Comparison of ENCODE assay signal across 8 mouse cellular contexts in genomic region chr8:87570880-87571279, GRCm38 (mm10). TPM values are rescaled to one million over a fixed set of nuclear protein-coding genes. Genes with fewer than 3 reads are reported as not detected.
DNase-seq lines count a peak whose midpoint lies in the region; ATAC-seq and TF ChIP-seq lines count a peak whose summit lies in the region.

No protein-coding gene starts in this region.

- peak; percentile 38 for TF ChIP-seq CTCF in lung, embryonic 14.5 days (IDR thresholded peaks at IDR 0.05; ENCODE audit: low read depth)

- H3K4me2 ChIP-seq in lung, embryonic 14.5 days = peak overlapping the region; percentile 54
- peak overlapping the region; percentile 59 for H3K4me2 ChIP-seq in heart, embryonic 16.5 days (ENCODE audit: low read depth, low read length)
- H3K4me2 ChIP-seq in neural tube, embryonic 12.5 days (replicated peaks) = peak overlapping the region; percentile 51

- no peak overlapping the region for H3K27ac ChIP-seq in lung, embryonic 14.5 days (ENCODE audit: low read depth)
- no peak overlapping the region; the same call in 1 of the 2 replicates for H3K27ac ChIP-seq in heart, embryonic 16.5 days (ENCODE audit: low read length)
- no peak overlapping the region for H3K27ac ChIP-seq in neural tube, embryonic 12.5 days

- no peaks in the 10 kb centered on the region for H3K27me3 ChIP-seq in lung, embryonic 14.5 days (ENCODE audit: insufficient read depth, low read length)
- no peaks in the 10 kb centered on the region; the same call in 1 of the 2 replicates for H3K27me3 ChIP-seq in heart, embryonic 16.5 days (ENCODE audit: control insufficient read depth, insufficient read depth, low read length)
- no peaks in the 10 kb centered on the region for H3K27me3 ChIP-seq in neural tube, embryonic 12.5 days (replicated peaks)

- no peaks in the 10 kb centered on the region for H3K9me3 ChIP-seq in lung, embryonic 14.5 days (ENCODE audit: low read depth, low read length)
- no peaks in the 10 kb centered on the region for H3K9me3 ChIP-seq in heart, embryonic 16.5 days (replicated peaks; ENCODE audit: control insufficient read depth, low read length)
- H3K9me3 ChIP-seq in neural tube, embryonic 12.5 days = no peaks in the 10 kb centered on the region

- H3K36me3 ChIP-seq in lung, embryonic 14.5 days (ENCODE audit: insufficient read depth) = no peaks in the 10 kb centered on the region
- no peaks in the 10 kb centered on the region for H3K36me3 ChIP-seq in heart, embryonic 16.5 days (ENCODE audit: control insufficient read depth, insufficient read depth)
- no peaks in the 10 kb centered on the region for H3K36me3 ChIP-seq in neural tube, embryonic 12.5 days

- no peaks in the 10 kb centered on the region for H3K4me1 ChIP-seq in lung, embryonic 14.5 days (ENCODE audit: insufficient read depth)
- peaks cover 6% of the 10 kb centered on the region for H3K4me1 ChIP-seq in heart, embryonic 16.5 days (ENCODE audit: control insufficient read depth, insufficient read depth, low read length)
- H3K4me1 ChIP-seq in neural tube, embryonic 12.5 days = peaks cover 12% of the 10 kb centered on the region

- peak overlapping the region; percentile 16; the same call in 1 of the 2 replicates for H3K4me3 ChIP-seq in lung, embryonic 14.5 days (ENCODE audit: low read depth, low read length)
- H3K4me3 ChIP-seq in heart, embryonic 16.5 days (ENCODE audit: low read length) = peak overlapping the region; percentile 45
- H3K4me3 ChIP-seq in neural tube, embryonic 12.5 days = no peak overlapping the region

- peak; percentile 32 for DNase-seq in lung, embryonic 14.5 days
- DNase-seq in lung, adult 18-20 months = no peak
- peak; percentile 18 to 41 for DNase-seq in cerebellum, postnatal 25 days
- no peak for DNase-seq in spleen, adult 18-20 months
- no peak for DNase-seq in adrenal gland, adult 18-20 months (ENCODE audit: low spot score in 2 of 2)
- DNase-seq in gastrocnemius, adult 8-10 months (ENCODE audit: low spot score in 2 of 2) = no peak

- no peak for ATAC-seq in lung, embryonic 14.5 days (ENCODE audit: insufficient read depth)
- no peak for ATAC-seq in heart, embryonic 16.5 days (replicated peaks; ENCODE audit: extremely low read depth, insufficient read depth, low FRiP score)
- no peak for ATAC-seq in neural tube, embryonic 12.5 days (ENCODE audit: low FRiP score, low read depth)

- peak overlapping the region; percentile 35; the same call in 1 of the 2 replicates for H3K9ac ChIP-seq in lung, embryonic 14.5 days
- peak overlapping the region; percentile 52; the same call in 1 of the 2 replicates for H3K9ac ChIP-seq in heart, embryonic 16.5 days (ENCODE audit: low read length)
- H3K9ac ChIP-seq in neural tube, embryonic 12.5 days = no peak overlapping the region

- WGBS in lung, embryonic 14.5 days = 11% methylated on average over 7 of the region's 7 CpGs
- WGBS in heart, embryonic 16.5 days = 8% methylated on average over 7 of the region's 7 CpGs
- 8% methylated on average over 7 of the region's 7 CpGs for WGBS in neural tube, embryonic 12.5 days

RNA-seq across cellular contexts. Expression of gene 4933402J07Rik, which starts 7.2 kb away (rescaled TPM):
- polyA plus RNA-seq in lung, embryonic 14.5 days (2014; fragmentation: Nextera tagmentation; extraction: Ambion mirVana) = not detected in 2 replicates
- polyA plus RNA-seq in heart, embryonic 16.5 days (2015; fragmentation: Nextera tagmentation; extraction: Ambion mirVana) = not detected in 2 replicates
- not detected in 2 replicates for polyA plus RNA-seq in neural tube, embryonic 12.5 days (2016; fragmentation: Nextera tagmentation; extraction: Ambion mirVana)
- not detected for total RNA-seq in adrenal gland, adult 18-20 months (2021)
- total RNA-seq in gastrocnemius, adult 8-10 months (2022) = not detected

Comparison
In these comparisons a context has a peak if more than half of its experiments do, and no peak if none do; other contexts are left out.
1. DNase-seq: peak in lung, embryonic 14.5 days (single experiment) and cerebellum, postnatal 25 days (2 of 2); none in lung, adult 18-20 months (0 of 2), spleen, adult 18-20 months (0 of 2), adrenal gland, adult 18-20 months (0 of 2) and gastrocnemius, adult 8-10 months (0 of 2).
2. Peak in every context shown above with its lines, with median percentiles within 50 percentile points of each other: H3K4me2 ChIP-seq.